Mouse (Mus musculus) adrenal gland (tissue): ENCODE results near the gene Desi1.
"Not testable (repeated sequence)": the region's sequence is repeated elsewhere in the genome, so short reads cannot be mapped to it uniquely, and the experiment has no call there.

Experiments used
- intact Hi-C: fragments of 180-260 bp; cut with DNase I; formaldehyde crosslinking; loops from one replicate; pipeline ENCODE4 v1.15.1; 2025

Desi1 gene

DNA sequence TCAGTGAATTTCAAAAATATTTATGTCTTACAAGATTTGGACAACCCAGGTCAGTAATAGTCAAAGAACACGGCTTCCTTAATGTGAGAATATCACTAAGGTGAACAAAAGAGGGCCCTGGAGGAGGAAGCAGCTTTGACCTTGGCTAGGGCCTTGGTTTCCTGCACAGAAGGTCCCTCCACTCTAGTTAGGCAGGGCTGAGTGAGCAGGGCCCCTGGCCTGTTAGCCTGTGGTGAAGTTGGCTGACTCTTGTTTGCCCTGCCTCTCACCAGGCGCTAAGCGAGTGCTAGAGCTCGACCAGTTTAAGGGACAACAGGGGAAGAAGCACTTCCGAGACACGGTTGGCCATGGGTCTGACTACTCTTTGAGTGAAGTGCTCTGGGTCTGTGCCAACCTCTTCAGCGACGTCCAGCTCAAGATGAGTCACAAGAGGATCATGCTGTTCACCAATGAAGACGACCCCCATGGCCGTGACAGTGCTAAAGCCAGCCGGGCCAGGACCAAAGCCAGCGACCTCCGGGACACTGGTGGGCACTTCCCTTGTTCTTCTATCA lies 11.1 kb downstream of the Desi1 start:
- intact Hi-C loops = no loop called here

DNA sequence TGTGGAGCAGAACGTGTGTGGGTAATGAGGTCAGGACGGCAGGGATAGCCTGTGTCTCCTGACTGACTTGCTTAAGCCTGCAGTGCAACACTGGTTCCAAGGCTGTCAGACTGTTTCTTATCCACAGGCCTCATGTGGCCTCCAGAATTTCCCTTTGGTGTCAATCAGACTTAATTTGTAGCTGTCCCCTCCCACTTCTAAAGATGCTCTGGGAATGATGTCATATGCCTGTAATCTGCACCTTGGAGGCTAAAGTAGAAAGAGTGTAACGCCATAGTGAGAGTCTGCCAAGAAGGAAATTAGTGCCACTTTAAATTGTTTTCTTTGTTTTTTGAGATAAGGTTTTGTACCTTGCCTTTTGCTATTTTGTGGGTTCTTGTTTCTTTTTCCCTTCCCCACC lies 14.4 kb downstream of the Desi1 start:
- intact Hi-C loops = no loop called here

DNA sequence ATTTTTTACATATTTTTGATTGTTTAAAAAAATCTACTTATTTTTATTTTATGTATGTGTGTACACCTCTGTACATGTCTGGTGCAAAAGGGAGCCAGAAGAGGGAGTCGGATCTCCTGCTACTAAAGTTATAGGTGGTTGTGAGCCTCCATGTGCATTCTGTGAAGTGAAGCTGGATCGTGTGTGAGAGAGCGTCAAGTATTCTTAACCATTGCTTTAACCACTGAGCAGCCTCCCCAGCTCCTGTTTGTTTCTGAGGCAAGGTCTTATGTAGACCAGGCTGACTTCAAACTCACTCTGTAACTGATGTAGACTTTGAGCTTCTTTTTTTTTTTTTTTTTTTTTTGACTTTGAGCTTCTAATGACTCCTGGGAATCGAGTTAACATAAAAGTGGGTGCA lies 16.2 kb downstream of the Desi1 start:
- intact Hi-C loops = no loop called here

DNA sequence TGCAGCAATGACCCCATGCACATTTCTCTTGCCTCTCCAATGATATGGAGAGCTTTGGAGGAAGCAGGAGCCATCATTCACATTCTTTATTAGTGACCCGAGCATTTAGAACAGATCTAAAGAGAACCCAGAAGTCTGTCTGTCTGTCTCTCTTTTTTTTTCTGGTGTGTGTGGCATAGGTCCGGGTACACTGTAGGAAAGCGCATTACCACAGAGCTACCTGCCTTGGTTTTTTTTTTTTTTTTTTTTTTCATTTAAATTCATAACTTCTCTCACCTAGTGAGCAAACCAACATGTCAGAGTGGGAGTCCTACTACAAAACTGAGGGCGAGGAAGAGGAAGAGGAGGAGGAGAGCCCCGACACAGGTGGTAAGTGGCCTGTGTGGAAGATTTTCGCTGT lies 16.8 kb downstream of the Desi1 start:
- intact Hi-C loops = no loop called here

- intact Hi-C loops = no loop called here
Measured at GRCm38 (mm10) chr15:82016101-82016808, 17.4 kb downstream of the Desi1 start.

DNA sequence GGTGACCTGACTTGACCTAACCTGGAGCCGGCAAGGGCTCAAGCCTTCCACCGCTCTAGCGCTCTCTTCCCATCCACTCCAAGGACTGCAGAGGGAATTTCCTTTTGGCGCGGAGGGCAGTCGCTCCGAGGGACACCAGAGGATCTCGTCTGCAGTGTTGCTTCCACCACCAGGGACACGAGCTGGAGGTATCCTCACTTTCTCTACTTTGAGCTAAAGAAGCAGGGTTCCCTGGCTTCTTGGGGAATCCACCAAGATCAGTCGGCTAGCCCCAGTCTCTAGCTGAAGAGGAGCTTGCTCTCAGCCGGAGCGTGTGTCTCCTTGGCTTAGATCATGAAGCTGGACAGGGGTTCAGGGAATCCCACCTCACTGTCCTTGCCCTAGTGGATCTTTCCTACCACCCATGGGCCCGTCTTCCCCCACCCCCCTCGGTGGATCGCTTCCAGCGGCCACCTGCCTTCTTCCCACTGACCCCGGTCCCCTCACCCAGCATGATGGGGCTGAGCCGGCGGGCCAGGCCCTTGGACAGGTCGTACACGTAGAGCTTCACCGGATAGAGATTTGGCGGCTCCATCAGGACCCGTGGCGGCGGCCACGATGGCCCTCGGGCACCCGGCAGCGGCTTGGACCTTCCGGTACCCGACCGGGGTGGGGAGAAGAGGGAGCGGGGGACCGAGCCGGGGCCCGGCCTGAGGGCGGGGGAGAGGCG lies 18.1 kb downstream of the Desi1 start:
- intact Hi-C loops = no loop called here

DNA sequence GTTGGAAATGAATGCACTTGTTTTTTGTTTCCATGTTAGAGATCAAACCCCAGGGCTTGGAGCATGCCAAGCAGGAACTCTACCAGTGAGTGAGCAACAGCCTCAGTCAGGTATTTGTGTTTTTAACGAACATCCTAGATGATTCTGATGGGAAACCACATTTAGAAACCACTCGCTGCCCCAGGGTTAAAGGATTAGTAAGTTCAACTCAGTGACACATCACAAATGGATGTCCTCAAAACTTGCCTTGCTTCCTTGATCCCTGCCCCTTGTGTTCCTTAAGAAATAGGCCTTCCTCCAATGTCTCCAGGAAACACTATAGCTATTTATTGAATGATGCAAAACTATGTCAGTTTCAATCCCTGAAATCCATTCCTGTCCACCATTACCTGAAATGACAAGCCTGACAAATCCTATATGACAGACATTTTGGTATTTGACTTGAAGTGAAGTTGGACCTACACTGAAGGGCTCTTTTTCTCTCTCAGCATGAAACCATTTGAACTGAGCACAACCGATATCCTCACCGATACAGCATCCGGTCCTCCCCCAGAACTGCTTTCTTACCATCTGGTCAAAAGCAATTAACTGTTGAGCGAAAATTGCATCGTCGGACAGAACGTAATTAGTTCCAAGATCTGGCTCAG lies 18.8 kb downstream of the Desi1 start:
- intact Hi-C loops = no loop called here

GRCm38 (mm10) chr15:82011947-82012346 lies 21.7 kb downstream of the Desi1 start:
- intact Hi-C loops = no loop called here

DNA sequence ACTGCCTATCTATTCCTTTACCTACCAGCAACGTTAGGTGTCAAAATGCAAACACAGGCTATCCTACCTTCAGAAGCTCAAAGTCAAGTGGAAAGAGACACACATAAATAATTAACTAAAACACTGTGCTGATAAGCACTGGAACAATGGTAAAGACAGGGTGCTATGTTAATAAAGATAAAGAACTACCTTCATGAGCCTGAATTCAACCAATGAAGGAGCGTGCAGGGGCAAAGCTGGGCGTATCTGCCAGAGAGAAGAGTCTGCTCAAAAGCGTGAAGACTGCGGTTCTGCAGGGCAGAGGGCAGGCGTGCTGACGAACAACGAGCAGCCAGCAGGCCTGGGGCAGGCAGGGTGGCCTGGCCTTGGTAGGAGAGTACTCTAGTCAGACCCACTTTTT lies 29.4 kb downstream of the Desi1 start:
- intact Hi-C loops = no loop called here

GRCm38 (mm10) chr15:81993992-81994391 lies 39.7 kb downstream of the Desi1 start:
- intact Hi-C loops = no loop called here

DNA sequence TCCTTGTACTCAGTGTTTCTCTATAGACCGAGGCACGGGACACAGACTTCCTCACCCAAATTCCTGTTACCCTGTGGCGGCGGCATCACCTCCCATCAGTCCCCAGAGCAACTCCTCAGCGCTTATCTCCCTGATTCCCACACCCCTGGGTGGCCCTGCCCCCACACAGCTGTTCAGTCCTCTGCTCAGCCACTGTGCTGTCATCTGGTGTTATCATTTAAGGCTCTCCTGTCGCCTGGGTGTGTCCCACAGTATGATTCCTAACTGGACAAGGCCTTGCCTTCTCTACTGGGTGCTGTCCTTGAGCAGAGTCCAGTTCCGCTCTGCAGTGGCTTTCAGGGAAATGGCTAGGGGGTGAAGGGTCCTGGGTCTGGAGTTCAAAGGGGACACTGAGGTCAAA lies 43.1 kb downstream of the Desi1 start:
- intact Hi-C loops = no loop called here

- intact Hi-C loops = loop anchor here (1.0 to 2.0 kb wide), 2 partner anchors 29 to 51 kb away; partner anchors contain the start of gene Pmm1
Measured at GRCm38 (mm10) chr15:81989371-81990062, 44.1 kb downstream of the Desi1 start.

DNA sequence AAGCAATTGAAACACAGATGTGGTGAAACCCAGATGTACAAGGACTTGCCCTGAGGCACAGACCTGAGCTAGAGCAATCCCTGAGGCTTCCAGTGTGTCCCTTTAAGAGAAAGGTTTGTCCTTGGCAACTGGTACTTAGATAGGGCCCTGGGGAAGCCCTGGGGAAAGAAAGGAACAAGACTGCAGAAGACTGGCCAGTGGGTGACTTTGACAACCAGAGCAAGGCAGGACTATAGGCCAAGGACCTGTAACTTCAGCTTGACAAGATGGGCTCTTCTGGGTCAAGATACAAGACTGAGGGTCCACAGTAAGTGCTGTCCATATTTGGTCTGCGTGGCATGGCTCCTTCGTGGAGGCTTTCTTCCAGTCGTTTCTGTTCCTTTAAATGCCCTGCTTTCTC lies 46.0 kb downstream of the Desi1 start, which contains the start of gene Xrcc6:
Gene Xrcc6 (plus strand): TSS at position 190 of the 400 bp plus-strand sequence.
- intact Hi-C loops = loop anchor here (2.0 kb wide), 1 partner anchor 27 kb away; the partner anchor contains the start of gene Pmm1

GRCm38 (mm10) chr15:81985267-81986161 lies 48.1 kb downstream of the Desi1 start:
- intact Hi-C loops = no loop called here

- intact Hi-C loops = no loop called here
Measured at GRCm38 (mm10) chr15:81982173-81982572, 51.5 kb downstream of the Desi1 start.

DNA sequence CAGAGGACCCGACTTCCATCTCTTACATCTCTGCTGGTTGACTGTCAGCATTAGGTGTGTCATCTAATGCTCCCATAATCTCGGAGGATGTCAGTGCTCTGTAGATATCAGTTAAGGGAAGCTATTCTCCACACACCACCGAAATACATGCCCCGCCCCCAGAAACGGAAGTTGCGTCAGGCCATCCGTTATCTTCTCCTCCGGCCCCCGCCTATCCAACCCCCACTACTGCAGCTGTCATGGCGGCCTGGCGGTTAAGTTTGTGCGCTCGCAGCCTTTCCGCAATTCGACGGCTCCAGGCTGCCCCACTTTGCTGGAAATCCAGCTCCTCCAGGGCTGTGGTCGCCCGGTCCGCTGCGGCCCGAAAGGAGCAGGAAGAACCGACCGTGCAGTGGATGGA lies 53.3 kb downstream of the Desi1 start, which contains the start of gene 1700029P11Rik:
Gene 1700029P11Rik (plus strand): TSS at position 220 of the 400 bp plus-strand sequence.
- intact Hi-C loops = no loop called here

DNA sequence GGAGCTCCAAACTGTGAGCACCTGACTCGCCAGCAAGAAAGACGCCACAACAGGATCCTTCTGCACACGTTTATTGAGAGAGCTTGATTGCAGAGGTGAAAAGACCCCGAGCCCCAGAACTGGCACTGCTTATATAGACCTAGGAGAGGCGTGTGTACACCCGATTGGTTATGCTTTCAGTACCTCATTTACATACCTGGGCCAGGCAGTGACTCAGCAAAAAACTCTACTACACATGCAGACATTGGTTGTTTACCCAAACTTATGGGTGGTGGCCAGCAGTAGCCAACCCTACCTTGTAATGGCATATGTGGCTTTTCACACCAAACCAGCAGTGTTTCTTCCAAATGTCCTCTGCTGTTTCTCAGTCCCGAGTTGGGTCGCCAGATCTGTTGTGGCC lies 58.5 kb downstream of the Desi1 start:
- intact Hi-C loops = not testable (repeated sequence)

GRCm38 (mm10) chr15:81970498-81970897 lies 63.2 kb downstream of the Desi1 start:
- intact Hi-C loops = loop anchor here (5.0 kb wide), 1 partner anchor 1083 kb away; no protein-coding TSS in a partner anchor

DNA sequence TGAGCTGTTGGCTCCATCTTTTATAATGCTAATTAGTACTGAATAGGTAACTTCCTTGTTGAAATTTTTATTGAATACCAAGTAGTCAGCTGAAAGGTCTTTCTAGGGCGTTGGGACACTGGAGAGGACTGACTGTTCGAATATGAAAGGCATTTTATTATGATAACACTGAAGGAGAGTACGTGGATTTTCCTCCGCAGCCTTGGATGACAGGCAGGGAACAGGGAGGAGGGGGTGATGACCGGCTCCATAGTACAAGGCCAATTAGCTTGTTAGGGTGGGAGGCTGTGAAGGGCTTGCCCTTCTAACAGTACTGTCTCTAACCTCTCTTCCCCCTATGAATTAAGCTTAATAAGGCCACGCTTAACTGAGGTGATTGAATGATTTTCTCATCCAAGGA lies 64.0 kb downstream of the Desi1 start:
- intact Hi-C loops = loop anchor here (5.0 kb wide), 1 partner anchor 1082 kb away; no protein-coding TSS in a partner anchor

GRCm38 (mm10) chr15:81969173-81969572 lies 64.5 kb downstream of the Desi1 start:
- intact Hi-C loops = no loop called here
